Mouse (Mus musculus): Measurements from ENCODE around the gene Wbp2. TPM values are rescaled to one million over a fixed set of nuclear protein-coding genes. Genes with fewer than 3 reads are reported as not detected.

Gene Wbp2
- polyA plus RNA-seq, 1 experiment: 156 TPM

- no peaks in the 10 kb centered on the region for H3K27me3 ChIP-seq (ENCODE audit: control insufficient read depth, insufficient read depth, insufficient read length)
- peak overlapping the region; percentile 30 for H3K4me2 ChIP-seq (ENCODE audit: low read depth)
- H3K36me3 ChIP-seq (ENCODE audit: control insufficient read depth, insufficient read depth): peaks cover 8% of the 10 kb centered on the region
- TF ChIP-seq REST (IDR thresholded peaks at IDR 0.05; ENCODE audit: insufficient read depth, insufficient read length): no peak
- no peak for TF ChIP-seq MAX (IDR thresholded peaks at IDR 0.05; ENCODE audit: low read depth)
- TF ChIP-seq E2F4 (IDR thresholded peaks at IDR 0.05; ENCODE audit: insufficient read depth): no peak
- no peak for TF ChIP-seq POLR2A (IDR thresholded peaks at IDR 0.05; ENCODE audit: insufficient read length, low read depth)
- no peak for TF ChIP-seq POLR2AphosphoS2 (IDR thresholded peaks at IDR 0.05; ENCODE audit: insufficient read length, low read depth)
- TF ChIP-seq TCF12 (IDR thresholded peaks at IDR 0.05; ENCODE audit: insufficient read depth, poor library complexity, severe bottlenecking): no peak
- TF ChIP-seq CEBPB (IDR thresholded peaks at IDR 0.05; ENCODE audit: insufficient read depth, poor library complexity, severe bottlenecking): no peak
- TF ChIP-seq USF1 (IDR thresholded peaks at IDR 0.05; ENCODE audit: low read depth): no peak
- TF ChIP-seq SRF (IDR thresholded peaks at IDR 0.05; ENCODE audit: control insufficient read depth, insufficient read length, low read depth): no peak
- no peak for TF ChIP-seq TCF3 (IDR thresholded peaks at IDR 0.05; ENCODE audit: insufficient read length, low read depth)
- no peaks in the 10 kb centered on the region for H3K79me2 ChIP-seq (ENCODE audit: control insufficient read depth, insufficient read depth)
- no peak overlapping the region for H3K4me3 ChIP-seq
- no peak overlapping the region for H3ac ChIP-seq (ENCODE audit: control insufficient read depth, insufficient read length)
Measured at GRCm38 (mm10) chr11:116074436-116074991, 12.3 kb downstream of the Wbp2 start.

GRCm38 (mm10) chr11:116072608-116073007 is 14.2 kb downstream of the Wbp2 start:
- Histone ChIP-seq H3ac (ENCODE audit: control insufficient read depth, insufficient read length) (no peak overlapping the region), H3K79me2 (ENCODE audit: control insufficient read depth, insufficient read depth) (no peaks in the 10 kb centered on the region), H3K4me3 (no peak overlapping the region), H3K4me2 (ENCODE audit: low read depth) (peak overlapping the region; percentile 7), H3K36me3 (ENCODE audit: control insufficient read depth, insufficient read depth) (no peaks in the 10 kb centered on the region), H3K27me3 (ENCODE audit: control insufficient read depth, insufficient read depth, insufficient read length) (no peaks in the 10 kb centered on the region)
- no peak for TF ChIP-seq POLR2AphosphoS2 (IDR thresholded peaks at IDR 0.05; ENCODE audit: insufficient read length, low read depth)
- no peak for TF ChIP-seq TCF3 (IDR thresholded peaks at IDR 0.05; ENCODE audit: insufficient read length, low read depth)
- peak in 2 of 3 experiments; percentile 33 to 72 for TF ChIP-seq MYOD1 (IDR thresholded peaks at IDR 0.05; ENCODE audit: control insufficient read depth in 1 of 3, insufficient read length in 2 of 3, low read depth in 2 of 3)
- TF ChIP-seq MYOG (IDR thresholded peaks at IDR 0.05; ENCODE audit: control insufficient read depth in 1 of 3, insufficient read depth in 1 of 3, insufficient read length in 2 of 3, low read depth in 2 of 3): peak; percentile 42 to 94 (median 65)
- no peak for TF ChIP-seq E2F4 (IDR thresholded peaks at IDR 0.05; ENCODE audit: insufficient read depth)
- TF ChIP-seq CEBPB (IDR thresholded peaks at IDR 0.05; ENCODE audit: insufficient read depth, poor library complexity, severe bottlenecking): no peak

- Histone ChIP-seq H3K4me3 (no peak overlapping the region), H3ac (ENCODE audit: control insufficient read depth, insufficient read length) (no peak overlapping the region), H3K79me2 (ENCODE audit: control insufficient read depth, insufficient read depth) (no peaks in the 10 kb centered on the region), H3K36me3 (ENCODE audit: control insufficient read depth, insufficient read depth) (no peaks in the 10 kb centered on the region), H3K27me3 (ENCODE audit: control insufficient read depth, insufficient read depth, insufficient read length) (no peaks in the 10 kb centered on the region), H3K4me2 (ENCODE audit: low read depth) (peak overlapping the region; percentile 22)
- TF ChIP-seq POLR2A (IDR thresholded peaks at IDR 0.05; ENCODE audit: insufficient read length, low read depth) (no peak), MYOG (IDR thresholded peaks at IDR 0.05; ENCODE audit: control insufficient read depth in 1 of 3, insufficient read depth in 1 of 3, insufficient read length in 2 of 3, low read depth in 2 of 3) (no peak), POLR2AphosphoS2 (IDR thresholded peaks at IDR 0.05; ENCODE audit: insufficient read length, low read depth) (no peak), E2F4 (IDR thresholded peaks at IDR 0.05; ENCODE audit: insufficient read depth) (no peak), MYOD1 (IDR thresholded peaks at IDR 0.05; ENCODE audit: control insufficient read depth in 1 of 3, insufficient read length in 2 of 3, low read depth in 2 of 3) (no peak), TCF3 (IDR thresholded peaks at IDR 0.05; ENCODE audit: insufficient read length, low read depth) (no peak), USF1 (IDR thresholded peaks at IDR 0.05; ENCODE audit: low read depth) (no peak), REST (IDR thresholded peaks at IDR 0.05; ENCODE audit: insufficient read depth, insufficient read length) (no peak), TCF12 (IDR thresholded peaks at IDR 0.05; ENCODE audit: insufficient read depth, poor library complexity, severe bottlenecking) (no peak), CEBPB (IDR thresholded peaks at IDR 0.05; ENCODE audit: insufficient read depth, poor library complexity, severe bottlenecking) (no peak), SRF (IDR thresholded peaks at IDR 0.05; ENCODE audit: control insufficient read depth, insufficient read length, low read depth) (no peak), MAX (IDR thresholded peaks at IDR 0.05; ENCODE audit: low read depth) (no peak)
Measured at GRCm38 (mm10) chr11:116071510-116071909, 15.3 kb downstream of the Wbp2 start.

- TF ChIP-seq E2F4 (IDR thresholded peaks at IDR 0.05; ENCODE audit: insufficient read depth) (no peak), MAX (IDR thresholded peaks at IDR 0.05; ENCODE audit: low read depth) (no peak), USF1 (IDR thresholded peaks at IDR 0.05; ENCODE audit: low read depth) (no peak), SRF (IDR thresholded peaks at IDR 0.05; ENCODE audit: control insufficient read depth, insufficient read length, low read depth) (no peak)
- Histone ChIP-seq H3K27me3 (ENCODE audit: control insufficient read depth, insufficient read depth, insufficient read length) (no peaks in the 10 kb centered on the region), H3K4me2 (ENCODE audit: low read depth) (no peak overlapping the region), H3K79me2 (ENCODE audit: control insufficient read depth, insufficient read depth) (no peaks in the 10 kb centered on the region), H3K36me3 (ENCODE audit: control insufficient read depth, insufficient read depth) (peaks cover 1% of the 10 kb centered on the region), H3K4me3 (no peak overlapping the region), H3ac (ENCODE audit: control insufficient read depth, insufficient read length) (no peak overlapping the region)
Measured at GRCm38 (mm10) chr11:116065345-116065744, 21.4 kb downstream of the Wbp2 start.

GRCm38 (mm10) chr11:116064187-116064867 is 22.5 kb downstream of the Wbp2 start:
- no peak overlapping the region for H3K4me3 ChIP-seq
- no peak overlapping the region for H3K4me2 ChIP-seq (ENCODE audit: low read depth)
- H3K79me2 ChIP-seq (ENCODE audit: control insufficient read depth, insufficient read depth): no peaks in the 10 kb centered on the region
- no peaks in the 10 kb centered on the region for H3K27me3 ChIP-seq (ENCODE audit: control insufficient read depth, insufficient read depth, insufficient read length)
- peaks cover 6% of the 10 kb centered on the region for H3K36me3 ChIP-seq (ENCODE audit: control insufficient read depth, insufficient read depth)
- no peak overlapping the region for H3ac ChIP-seq (ENCODE audit: control insufficient read depth, insufficient read length)
- no peak for TF ChIP-seq E2F4 (IDR thresholded peaks at IDR 0.05; ENCODE audit: insufficient read depth)
- no peak for TF ChIP-seq SRF (IDR thresholded peaks at IDR 0.05; ENCODE audit: control insufficient read depth, insufficient read length, low read depth)
- TF ChIP-seq MYOD1 (IDR thresholded peaks at IDR 0.05; ENCODE audit: control insufficient read depth in 1 of 3, insufficient read length in 2 of 3, low read depth in 2 of 3): no peak
- TF ChIP-seq MYOG (IDR thresholded peaks at IDR 0.05; ENCODE audit: control insufficient read depth in 1 of 3, insufficient read depth in 1 of 3, insufficient read length in 2 of 3, low read depth in 2 of 3): no peak
- TF ChIP-seq USF1 (IDR thresholded peaks at IDR 0.05; ENCODE audit: low read depth): no peak
- TF ChIP-seq TCF12 (IDR thresholded peaks at IDR 0.05; ENCODE audit: insufficient read depth, poor library complexity, severe bottlenecking): no peak
- no peak for TF ChIP-seq TCF3 (IDR thresholded peaks at IDR 0.05; ENCODE audit: insufficient read length, low read depth)
- TF ChIP-seq POLR2AphosphoS2 (IDR thresholded peaks at IDR 0.05; ENCODE audit: insufficient read length, low read depth): no peak
- no peak for TF ChIP-seq REST (IDR thresholded peaks at IDR 0.05; ENCODE audit: insufficient read depth, insufficient read length)
- TF ChIP-seq MAX (IDR thresholded peaks at IDR 0.05; ENCODE audit: low read depth): no peak

All from myocyte (in vitro differentiated cells).